Mouse (Mus musculus): ENCODE measurements at regions not wholly inside any gene's neighbourhood (a gene's known extent, or its start where the extent isn't known, plus 50 kb on each side); places are given as distances from the start of the nearest gene placed in this dataset.

DNA sequence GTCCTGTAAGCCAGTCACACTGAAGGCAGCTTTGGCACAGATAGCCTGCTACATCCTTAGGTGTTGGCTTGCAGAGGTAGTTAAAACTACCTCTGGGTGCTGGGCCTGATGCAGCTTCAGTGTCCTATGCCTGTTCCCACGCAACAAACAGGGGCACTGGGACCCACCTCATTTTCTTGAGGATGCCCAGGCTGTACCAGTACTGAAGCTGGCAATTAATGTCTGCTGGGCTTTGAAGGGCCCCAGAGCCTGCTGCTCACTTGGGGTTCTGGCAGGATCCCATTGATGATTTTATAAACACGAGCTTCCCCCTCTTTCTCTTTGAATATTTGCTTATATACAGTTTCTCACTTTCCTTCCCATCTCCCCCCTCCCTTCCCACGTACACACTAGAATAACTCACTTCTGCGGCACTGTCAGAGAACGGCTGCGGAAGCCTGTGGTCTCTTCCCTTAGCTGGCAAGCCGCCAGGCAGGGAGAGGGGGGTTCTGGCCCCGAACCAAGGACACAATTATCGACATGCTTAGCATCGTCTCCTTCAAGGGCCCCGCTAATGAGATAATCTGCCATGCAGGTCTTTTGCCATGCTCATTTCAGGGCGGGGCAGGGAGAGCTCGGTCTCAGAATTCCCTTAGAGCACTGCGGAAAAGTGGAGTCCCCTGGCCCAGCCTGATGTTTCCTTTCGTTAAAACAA is 182.9 kb downstream of the Abhd5 start:
- CTCF ChIA-PET = interaction anchor here in 2 of 4 experiments (0.5 kb wide), 2 partner anchors 35 to 78 kb away, joined by 3 read pairs; no protein-coding TSS in a partner anchor
- POLR2A ChIA-PET = interaction anchor here in 1 of 4 experiments (0.8 kb wide), 1 partner anchor 9 kb away, joined by 3 read pairs; no protein-coding TSS in a partner anchor

DNA sequence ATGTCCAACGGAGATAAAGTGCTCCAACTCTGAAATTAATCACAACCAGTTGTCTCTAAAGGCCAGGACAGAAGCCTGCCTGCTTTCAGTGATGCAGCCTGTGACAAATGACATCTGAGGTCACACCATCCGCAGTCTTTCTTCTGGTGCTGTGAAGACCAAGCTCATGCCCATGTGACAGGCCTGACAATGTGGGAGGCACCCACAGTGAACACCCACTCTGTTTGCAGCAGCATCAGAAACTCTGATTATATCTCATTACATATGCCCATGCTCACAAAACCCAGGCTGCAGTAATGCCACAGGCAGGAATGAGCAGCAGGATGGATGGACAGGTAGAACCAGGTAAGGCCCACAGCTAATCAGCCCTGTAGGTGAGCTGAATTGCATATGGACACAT is 183.6 kb downstream of the Abhd5 start:
- ChIA-PET CTCF (no interaction called here), POLR2A (no interaction called here)

DNA sequence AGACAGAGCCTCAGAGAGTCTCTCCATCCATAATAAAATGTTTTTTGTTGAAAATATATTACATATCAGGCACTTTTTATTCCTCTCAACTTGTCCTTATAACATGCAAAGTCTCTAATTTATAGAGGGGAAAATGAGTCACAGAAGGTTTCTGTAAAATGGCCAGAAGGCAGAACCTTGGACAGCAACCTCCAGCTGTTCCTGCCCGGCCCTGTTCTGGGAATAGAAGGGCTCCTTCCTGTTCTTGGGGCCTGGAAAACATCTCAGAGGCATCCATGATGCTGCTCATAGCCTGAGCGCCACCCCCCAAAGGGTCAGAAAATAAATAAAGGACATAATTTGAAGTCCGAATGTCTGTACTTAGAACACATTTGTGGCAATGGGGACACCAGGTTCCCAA is 188.7 kb downstream of the Abhd5 start:
- CTCF ChIA-PET = no interaction called here
- POLR2A ChIA-PET = interaction anchor here in 1 of 4 experiments (0.8 kb wide), 1 partner anchor 43 kb away, joined by 3 read pairs; no protein-coding TSS in a partner anchor

DNA sequence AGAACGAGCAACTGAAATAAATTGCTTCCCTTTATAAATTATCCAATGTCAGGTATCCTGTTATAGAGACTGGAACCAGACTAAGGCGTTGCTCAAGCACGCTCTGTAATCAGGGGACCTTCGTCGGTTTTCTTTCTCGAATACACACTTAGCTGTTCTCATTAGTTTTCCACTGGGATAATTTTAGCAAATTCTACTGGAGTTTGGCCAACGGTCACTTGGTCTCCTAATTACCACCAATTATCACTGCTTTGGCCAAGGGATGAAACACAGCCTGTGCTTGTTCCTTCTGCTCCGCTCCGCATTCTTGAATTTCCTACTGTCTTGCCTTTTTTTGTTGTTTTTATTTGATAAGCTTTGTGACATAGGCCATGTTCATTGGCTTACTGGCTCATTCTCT is 191.1 kb upstream of the Topaz1 start:
- CTCF ChIA-PET = no interaction called here
- POLR2A ChIA-PET = no interaction called here

DNA sequence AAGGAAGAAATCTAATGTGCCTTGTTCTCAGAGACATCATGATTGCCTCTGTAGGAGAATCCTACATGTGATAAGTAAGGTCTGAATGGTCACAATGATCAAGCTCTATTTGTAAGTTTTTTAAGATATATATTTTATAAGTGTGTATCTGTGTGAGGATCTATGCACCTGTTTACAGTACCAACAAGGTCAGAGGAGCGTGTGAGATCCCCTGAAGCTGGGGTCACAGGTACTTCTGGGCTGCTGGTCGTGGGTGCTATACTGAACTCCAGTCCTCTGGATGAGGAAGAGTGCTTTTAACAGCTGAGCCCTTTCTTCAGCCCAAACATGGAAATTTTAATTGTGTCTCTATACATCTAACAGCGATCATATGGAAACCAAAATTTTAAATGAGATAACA is 181.1 kb upstream of the Topaz1 start:
- ChIA-PET POLR2A (no interaction called here), CTCF (no interaction called here)

DNA sequence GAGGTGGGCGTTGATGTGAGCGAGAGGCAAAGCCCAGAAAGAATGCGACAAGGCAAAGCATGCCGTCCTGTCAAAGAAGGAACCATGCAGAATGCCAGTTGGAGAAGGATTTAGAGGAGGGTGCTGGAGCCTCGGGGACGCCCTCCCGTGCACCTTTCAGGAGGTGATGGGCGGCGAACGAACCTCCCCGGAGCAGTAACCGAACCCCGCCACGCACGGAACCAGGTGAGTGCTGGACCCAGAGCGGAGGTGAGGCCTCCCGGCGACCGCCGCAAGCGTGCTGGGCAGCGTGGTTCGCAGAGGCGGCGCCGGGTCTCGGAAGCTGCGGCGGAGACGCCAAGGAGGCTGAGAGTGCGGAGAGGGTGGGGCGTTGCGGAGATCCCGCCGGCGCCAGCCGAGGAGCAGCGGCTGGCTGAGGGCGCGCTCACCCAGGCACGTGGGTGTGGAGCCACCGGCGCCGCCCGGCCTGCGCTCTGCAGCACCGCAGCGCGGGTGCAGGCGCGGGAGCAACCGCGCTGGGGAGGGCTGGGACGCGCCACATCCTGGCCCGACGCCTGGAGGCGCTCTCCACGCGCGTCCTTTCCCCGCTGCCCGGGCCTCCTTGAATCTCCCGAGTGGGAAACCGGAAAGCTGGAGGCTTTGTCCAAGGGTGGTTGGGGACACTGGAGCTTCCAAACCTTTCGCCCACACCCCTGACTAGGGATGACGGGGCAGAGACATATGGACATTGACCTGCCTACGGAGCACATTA is 178.3 kb upstream of the Topaz1 start:
- CTCF ChIA-PET = interaction anchor here in 1 of 4 experiments (0.6 kb wide), 1 partner anchor 35 kb away, joined by 3 read pairs; no protein-coding TSS in a partner anchor
- POLR2A ChIA-PET = interaction anchor here in 2 of 4 experiments (0.6 to 1.0 kb wide), 2 partner anchors 334 to 652 kb away, joined by 3 to 5 read pairs; no protein-coding TSS in a partner anchor

DNA sequence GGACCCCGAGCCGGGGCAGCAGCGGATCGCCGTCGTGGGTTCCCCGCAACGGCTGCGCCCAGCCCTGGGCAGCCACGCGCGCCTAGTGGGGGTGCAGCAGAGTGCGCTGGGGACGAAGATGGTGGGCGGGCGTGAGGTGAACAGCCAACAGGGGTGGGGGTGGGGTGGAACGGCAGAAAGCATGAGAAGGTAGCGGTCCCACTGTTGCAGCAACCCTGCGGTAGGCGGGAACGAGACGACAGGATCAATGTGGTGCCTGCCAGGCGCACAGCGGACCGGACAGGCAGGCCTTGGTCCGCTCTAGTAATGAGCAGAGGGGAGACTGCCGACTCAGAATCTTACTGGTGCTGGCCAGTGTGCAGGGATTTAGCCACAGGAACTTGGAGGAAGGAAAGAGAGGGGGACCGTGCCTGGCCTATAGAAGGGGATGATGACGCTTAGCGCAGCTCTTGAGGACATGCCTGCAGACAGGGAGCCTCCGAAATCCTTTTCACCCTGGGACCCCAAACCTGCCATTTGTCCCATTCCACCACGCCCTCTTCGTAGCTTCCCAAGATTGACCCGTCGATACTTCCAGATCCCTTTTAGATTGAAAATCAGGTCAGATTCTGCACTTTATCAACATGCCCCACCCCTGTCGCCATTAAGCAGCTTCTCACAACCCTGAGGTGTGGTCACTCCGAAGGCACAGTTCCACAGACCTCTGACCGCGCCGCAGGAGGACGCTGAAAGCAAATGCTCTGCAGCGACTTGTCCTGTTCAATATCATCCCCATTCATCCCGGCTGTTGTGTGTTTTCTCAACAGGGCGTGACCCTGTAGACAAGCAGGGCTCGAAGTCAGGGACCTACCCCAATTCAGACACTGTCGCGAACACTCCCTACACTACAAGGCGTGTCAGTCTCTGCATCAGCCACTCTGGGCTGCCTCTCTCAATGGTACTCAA is 177.4 kb upstream of the Topaz1 start:
- CTCF ChIA-PET = interaction anchor here in 1 of 4 experiments (0.6 kb wide), 2 partner anchors 35 to 163 kb away, joined by 3 read pairs; no protein-coding TSS in a partner anchor
- POLR2A ChIA-PET = interaction anchor here in 2 of 4 experiments (0.6 to 1.0 kb wide), 2 partner anchors 335 to 651 kb away, joined by 3 to 5 read pairs; no protein-coding TSS in a partner anchor

DNA sequence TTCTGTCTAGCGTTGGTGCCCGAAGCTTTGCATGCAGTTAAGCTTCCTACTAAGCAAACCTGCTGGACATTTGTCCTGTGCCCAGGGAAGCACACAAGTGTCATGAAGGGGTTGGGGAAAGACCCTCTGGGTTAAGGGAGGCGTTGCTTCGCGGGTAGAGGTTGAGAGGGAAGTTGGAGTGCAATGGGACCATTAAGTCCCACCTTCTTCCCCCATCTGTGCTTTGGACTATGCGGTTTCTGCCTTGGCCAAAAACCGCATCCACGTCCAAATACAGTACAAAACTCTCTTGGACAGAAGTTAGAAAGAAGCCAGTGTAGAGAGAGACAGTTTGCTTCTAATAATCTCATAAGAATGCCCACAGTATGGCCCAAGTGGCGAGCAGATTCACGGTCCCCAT is 176.1 kb upstream of the Topaz1 start:
- ChIA-PET CTCF (no interaction called here), POLR2A (no interaction called here)

DNA sequence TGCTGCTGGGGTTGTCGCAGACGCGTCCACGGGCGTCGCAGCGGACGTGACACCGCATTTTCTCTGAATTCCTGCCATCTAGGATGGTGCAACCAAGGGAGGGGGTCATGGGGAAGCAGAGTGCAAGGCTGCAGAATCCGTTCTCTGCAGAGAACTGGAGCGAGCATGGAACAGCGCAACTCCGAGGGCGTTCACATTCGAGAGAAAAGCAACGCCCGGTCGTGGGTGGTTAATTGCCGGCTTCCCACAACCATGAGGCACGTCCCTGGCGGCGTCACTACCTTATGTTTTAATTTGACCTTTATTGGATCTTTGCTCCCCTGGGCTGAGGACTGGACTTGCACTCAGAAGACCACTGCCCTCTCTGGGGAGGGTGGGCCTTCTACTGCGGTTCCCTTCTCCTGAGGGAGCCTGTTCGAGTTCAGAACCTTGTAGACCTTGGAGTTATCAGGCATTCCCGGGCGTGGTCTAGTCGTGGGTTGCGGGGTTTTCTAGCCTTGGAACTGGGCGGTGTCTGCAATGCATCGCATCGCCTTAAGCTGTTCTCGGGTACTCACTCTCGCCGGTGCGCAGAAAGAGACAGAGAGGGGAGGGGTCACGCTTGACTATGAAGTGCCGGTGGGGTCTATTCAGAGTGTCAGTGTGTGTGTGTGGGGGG is 175.6 kb upstream of the Topaz1 start:
- ChIA-PET POLR2A (interaction anchor here (0.5 to 1.9 kb wide), 9 partner anchors 12 to 378 kb away, joined by 3 to 6 read pairs (median 4); no protein-coding TSS in a partner anchor), CTCF (interaction anchor here in 1 of 4 experiments (0.7 kb wide), 1 partner anchor 14 kb away, joined by 3 read pairs; no protein-coding TSS in a partner anchor)

DNA sequence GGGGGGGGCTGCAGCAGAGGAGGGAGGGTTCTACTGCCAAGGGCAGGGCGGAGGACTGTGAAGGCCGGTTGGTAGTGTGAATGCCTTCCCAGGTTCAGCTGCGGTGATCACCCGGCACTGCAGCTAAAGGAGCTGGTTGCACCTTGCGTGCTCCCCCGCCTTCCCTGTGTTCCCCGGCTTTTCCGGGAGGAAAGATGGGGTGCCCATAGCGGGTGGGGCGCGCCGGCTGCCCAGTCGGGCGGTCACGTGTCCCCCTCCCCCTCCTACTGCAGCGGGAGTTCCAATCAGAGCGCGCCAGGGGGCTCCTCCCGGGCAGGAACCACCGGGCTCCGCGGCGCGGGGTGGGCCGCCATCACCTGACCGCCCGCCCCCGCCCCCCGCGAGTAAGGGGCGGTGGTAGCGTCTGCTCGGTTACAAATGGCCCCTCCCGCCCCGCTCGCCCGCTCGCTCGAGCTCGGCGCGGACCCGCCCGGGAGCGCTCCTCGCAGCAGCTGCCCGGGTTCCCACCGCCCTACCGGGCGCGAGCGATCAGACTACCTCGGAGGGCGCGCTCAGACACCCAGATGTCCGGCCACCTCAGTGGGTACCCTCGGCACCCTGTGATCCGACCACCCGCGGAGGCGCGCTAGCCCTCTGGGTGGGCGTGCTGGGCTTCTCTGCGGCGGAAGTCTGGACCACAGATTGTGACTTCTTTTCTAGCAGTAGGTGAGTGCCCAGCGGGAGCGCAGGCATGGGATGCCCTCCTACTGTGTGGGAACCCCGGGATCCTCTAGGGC is 174.9 kb upstream of the Topaz1 start:
- ChIA-PET CTCF (interaction anchor here in 3 of 4 experiments (0.6 to 1.5 kb wide), 3 partner anchors 13 to 171 kb away, joined by 3 to 4 read pairs (median 3); no protein-coding TSS in a partner anchor), POLR2A (interaction anchor here (0.5 to 1.9 kb wide), 11 partner anchors 11 to 379 kb away, joined by 3 to 6 read pairs (median 4); no protein-coding TSS in a partner anchor)

DNA sequence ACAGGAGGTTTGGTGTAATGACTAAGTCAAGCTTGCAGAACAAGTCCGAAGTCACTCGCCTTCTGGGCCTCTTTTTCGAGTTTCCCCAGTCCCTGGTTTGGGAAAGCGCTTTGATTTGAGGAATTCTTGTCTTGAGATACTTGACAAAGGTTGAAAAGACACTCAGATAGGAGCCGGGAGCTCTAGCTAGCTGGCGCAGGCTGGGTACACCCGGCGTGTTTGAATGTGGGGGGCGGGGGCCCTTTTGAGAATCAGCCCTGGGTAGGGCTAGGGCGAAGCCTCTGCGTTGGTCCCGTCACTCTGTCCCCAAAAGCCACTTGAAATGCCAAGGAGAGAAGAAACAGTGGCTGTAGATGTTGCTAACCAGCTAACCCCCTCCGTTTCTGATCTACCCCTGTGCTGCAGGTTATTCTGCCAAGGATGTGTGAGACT is 174.3 kb upstream of the Topaz1 start:
- ChIA-PET POLR2A (interaction anchor here in 3 of 4 experiments (0.7 to 1.9 kb wide), 6 partner anchors 10 to 529 kb away, joined by 3 to 6 read pairs (median 4); no protein-coding TSS in a partner anchor), CTCF (interaction anchor here in 2 of 4 experiments (0.6 to 1.5 kb wide), 2 partner anchors 97 to 172 kb away, joined by 3 to 4 read pairs; no protein-coding TSS in a partner anchor)

DNA sequence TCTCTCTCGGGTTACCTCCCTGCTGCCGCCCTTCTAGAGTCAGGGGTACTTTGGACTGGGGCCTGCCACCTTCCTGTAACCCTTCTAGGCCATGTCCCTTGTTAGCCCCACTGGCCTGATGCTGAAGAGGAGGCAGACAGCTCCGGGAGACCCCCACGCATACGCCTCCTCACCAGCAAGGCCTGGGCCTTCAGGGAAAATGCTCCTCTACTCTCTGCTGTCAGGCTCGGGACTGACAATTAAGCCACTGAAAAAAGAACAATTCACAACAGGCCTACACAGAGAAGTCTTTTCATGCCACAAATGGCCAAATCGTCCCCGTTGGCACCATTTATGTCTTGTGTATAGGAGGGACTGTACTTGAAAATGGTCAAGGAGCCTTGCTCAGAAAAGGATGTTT is 161.9 kb upstream of the Topaz1 start:
- ChIA-PET CTCF (interaction anchor here in 1 of 4 experiments (0.5 kb wide), 1 partner anchor 14 kb away, joined by 3 read pairs; no protein-coding TSS in a partner anchor), POLR2A (no interaction called here)

DNA sequence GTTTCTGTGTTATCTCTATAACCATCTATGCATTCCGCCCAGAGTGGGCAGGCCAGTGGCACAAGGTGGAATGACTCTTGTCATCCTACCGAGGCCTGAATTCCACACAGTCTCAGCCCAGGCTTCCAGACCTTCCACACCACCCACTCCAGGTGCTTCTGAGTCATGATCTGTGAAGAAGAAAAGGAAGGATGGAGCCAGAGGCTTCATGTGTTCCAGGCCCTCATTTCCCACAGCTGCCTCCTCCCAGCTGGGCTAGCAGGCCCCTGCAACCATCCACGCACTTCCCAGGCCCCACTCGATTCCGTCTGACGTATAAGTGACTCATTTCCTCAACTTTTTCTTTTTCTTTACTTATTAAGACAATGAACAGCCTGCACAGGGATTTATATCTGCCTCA is 160.7 kb upstream of the Topaz1 start:
- ChIA-PET POLR2A (no interaction called here), CTCF (no interaction called here)

DNA sequence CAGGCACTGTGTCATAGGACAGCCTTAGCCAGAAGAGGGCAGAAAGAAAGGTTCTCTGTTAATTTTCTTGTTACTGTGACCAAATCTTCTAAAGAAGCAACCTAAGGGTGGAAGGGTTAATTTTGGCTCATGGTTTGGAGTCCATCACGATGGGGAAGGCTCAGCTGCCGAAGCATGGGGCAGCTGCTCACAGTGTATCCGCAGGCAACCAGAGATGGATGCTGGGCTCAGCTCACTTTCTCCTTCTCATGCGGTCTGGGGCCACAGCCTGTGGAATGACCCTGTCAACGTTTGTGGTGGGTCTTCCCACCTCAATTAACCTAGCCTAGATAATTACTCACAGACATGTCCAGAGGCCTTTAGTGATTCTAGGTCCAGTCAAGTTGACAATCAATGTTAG is 160.2 kb upstream of the Topaz1 start:
- CTCF ChIA-PET = no interaction called here

DNA sequence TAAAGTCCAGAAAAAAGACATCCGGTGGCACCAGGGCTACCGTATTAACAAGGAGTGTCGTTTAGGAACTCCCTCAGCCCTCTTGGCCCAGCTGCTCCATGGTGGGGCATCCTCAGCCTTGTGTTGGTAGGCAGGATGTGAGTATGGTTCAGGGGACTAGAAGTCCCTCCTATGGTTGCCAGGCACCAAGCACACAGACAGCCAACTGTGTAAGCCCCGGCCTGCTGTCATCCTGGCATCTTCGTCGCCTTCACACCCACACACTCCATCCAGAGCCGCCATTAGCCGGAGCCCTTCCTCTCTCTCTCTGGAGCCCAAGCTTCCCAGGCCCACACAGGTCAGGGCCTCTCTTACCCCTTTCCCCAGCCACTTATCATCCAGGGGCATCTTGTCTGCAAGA is 158.9 kb upstream of the Topaz1 start:
- POLR2A ChIA-PET = no interaction called here
- CTCF ChIA-PET = interaction anchor here in 1 of 4 experiments (0.6 kb wide), 1 partner anchor 152 kb away, joined by 5 read pairs; no protein-coding TSS in a partner anchor

More for the DNA sequence above, 160.2 kb upstream of the Topaz1 start:
- POLR2A ChIA-PET = no interaction called here

DNA sequence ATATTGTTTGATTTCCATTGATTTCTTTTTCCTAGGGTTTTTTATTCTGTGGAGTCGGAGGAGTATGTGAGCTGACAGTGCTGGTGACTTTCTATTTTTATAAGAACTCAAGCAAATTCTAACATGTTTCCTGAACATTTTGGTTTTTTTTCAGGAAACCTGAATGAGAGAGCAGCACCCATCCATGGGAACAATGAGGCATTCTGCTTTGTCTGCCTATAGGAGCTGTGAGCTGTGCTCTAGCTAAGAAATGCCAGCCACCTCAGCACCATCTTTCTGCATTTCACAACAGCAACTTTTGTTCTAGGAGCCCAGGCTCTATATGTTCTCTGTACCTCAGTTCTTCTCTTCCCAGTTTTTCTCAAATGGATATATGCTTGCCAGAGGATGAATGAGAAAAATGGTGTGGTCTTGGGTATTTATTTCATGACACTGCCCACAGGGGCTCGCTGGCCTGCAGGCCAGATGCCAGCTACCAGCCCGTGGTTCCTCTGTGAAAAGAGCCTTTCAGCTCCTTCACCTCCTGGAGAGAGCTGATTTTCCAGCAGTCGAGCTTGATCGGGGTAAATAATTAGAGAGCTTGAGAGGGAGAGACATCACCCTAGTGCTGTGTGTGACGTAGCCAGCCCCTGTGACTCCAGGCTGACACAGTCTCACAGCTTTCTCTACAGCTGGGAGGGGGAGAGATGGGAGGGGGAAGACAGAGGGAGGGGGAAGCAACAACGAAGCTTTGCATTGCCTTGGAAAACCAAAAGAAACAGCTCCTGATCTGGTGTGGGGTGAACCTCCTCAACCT is 154.1 kb upstream of the Topaz1 start:
- CTCF ChIA-PET = interaction anchor here in 1 of 4 experiments (0.6 kb wide), 1 partner anchor 172 kb away, joined by 3 read pairs; no protein-coding TSS in a partner anchor
- POLR2A ChIA-PET = interaction anchor here in 2 of 4 experiments (0.6 kb wide), 2 partner anchors 347 to 378 kb away, joined by 3 to 8 read pairs; no protein-coding TSS in a partner anchor

Data from embryonic stem cell, embryonic (primary cell).